Mouse (Mus musculus): ENCODE data around the gene Fut4.

Gene Fut4

DNA sequence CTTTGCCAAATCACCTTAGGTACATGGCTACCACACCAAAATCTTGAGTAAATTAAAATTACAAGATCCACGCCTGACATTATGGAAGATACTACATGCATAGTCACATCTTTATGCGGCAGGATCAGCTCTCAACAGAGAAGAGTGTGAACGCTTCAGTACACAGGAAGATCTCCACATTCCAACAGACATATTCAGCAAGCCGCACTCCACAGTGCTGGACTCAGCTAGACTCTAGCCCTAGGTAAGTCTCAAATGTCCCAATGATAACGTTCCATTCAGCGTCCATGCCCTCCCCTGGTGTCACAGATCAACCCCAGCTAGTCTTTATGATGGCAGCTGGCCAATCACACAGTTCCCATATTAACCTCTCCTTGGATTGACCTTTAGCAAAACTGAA is 26.2 kb downstream of the Fut4 start:
- no peak for DNase-seq (ENCODE audit: low read depth)

- peak; percentile 38 for DNase-seq (ENCODE audit: low read depth)
Measured at GRCm38 (mm10) chr9:14724755-14725420, 27.3 kb downstream of the Fut4 start.

DNA sequence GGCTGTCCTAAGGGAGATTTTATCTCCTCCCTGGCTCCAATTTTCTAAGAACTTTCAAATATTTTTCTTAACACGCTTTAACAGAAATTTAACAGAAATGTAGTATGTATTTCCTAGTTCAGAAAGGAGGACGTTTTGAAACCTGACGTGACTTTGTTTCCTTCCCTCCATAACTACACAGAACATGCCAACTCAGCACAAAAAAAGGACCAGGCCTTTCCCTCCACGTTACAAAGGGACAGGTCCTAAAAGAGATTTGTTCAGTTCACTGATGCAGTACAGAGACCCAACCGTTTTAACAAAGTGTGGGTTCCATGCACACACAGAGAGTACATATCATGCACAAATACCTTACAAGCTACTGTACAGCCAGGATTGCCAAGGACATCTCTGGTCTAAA is 30.6 kb downstream of the Fut4 start:
- no peak for DNase-seq (ENCODE audit: low read depth)

GRCm38 (mm10) chr9:14720384-14720783 is 31.8 kb downstream of the Fut4 start:
- DNase-seq (ENCODE audit: low read depth) = no peak

DNA sequence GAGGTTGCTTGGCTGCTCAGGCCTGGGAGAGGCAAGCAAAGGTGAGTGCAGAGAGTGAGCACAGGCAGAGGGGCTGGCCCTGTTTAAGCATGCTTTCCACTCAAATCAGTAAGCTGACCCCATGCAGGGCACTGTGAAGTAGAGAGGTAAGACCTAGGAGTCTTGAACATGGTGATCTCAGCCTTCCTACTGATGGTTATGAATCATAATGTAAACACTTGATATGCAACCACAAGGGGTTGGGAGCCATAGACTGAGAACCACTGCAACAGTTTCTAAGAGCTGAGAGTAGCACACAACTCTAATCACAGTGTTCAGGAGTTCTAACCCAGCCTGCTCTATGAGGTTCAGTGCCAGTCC is 33.9 kb downstream of the Fut4 start:
- peak; percentile 75 for DNase-seq (ENCODE audit: low read depth)

DNA sequence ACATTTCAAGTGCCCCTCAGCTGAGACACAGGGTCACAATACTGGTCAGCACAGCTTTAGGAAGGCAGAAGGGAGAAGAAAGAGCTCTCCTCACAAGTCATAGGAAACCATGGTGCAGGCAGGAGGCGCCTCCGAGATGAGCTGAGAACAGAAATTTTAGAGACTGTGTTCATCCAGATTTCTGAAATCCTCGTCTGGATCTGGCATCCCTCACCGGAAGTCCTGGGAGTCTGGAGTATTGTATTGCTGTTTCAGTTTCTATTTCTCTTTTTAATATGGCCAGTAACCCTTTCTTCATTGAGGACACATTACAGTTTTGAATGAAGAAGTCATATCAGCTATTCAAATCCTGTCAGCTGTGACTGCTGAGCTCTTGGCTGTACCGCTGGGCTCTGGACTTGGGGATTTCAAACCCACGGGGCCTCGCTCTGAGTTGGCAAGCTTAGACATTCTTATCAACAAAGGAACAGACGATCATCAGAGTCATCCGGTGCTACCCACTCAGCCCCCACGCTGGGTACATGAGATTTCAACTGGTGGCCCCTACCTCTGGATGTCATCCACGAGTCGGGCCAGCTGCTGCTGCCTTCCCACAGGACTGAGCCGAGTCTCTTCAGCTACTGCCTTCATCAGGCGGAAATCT is 34.4 kb downstream of the Fut4 start:
- peak; percentile 47 for DNase-seq (ENCODE audit: low read depth)

DNA sequence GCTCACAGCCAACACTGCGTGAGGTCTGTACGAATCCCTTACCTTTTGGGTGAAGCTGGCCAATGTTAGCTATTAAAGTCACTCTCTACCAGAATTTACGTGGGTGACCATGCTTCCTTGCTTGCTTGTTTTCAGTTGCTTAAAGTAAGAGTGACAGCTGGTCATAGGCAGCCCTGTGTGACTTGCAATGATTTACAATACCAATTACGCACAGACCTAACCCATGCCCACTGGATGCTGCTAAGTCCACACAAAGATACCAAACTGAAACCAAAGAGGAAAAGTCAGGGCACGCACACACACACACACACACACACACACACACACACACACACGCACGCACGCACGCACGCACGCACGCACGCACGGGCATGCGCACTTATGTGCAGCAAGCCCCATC is 36.9 kb downstream of the Fut4 start:
- no peak for DNase-seq (ENCODE audit: low read depth)

DNA sequence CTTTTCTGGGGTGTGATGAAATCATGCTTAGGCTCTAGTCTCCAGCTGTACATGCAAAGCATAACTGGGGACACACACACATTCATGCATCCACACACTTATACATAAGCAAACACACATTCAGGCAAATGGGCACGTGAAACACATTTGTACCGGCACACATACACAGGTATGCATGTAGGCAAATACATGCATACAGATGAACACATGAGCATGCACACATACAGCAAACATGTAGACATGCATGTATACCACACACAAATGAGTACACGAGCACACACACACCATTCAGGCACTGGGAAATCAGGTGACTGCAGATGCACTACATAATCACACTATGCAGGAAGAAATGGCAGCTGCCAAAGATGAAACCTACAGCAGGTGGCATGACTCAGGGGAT is 41.3 kb downstream of the Fut4 start:
- no peak for DNase-seq (ENCODE audit: low read depth)

GRCm38 (mm10) chr9:14705321-14706162 is 46.7 kb downstream of the Fut4 start:
- DNase-seq (ENCODE audit: low read depth) = no peak

- DNase-seq (ENCODE audit: low read depth) = peak; percentile 18
Measured at GRCm38 (mm10) chr9:14700795-14701194, 51.4 kb downstream of the Fut4 start.

DNA sequence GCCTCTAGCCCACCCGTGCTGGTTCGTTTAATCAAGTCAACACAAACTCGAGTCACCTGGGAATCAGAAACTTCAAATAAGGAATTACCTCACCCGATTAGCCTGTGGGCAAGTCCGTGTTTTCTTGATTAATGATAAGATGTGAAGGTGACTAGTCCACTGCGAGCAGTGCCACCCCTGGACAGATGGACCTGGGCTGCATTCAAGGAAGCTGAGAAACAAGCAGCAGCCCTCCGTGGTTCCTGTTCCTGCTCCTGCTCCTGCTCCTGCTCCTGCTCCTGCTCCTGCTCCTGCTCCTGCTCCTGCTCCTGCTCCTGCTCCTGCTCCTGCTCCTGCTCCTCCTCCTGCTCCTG is 52.9 kb downstream of the Fut4 start:
- no peak for DNase-seq (ENCODE audit: low read depth)

DNA sequence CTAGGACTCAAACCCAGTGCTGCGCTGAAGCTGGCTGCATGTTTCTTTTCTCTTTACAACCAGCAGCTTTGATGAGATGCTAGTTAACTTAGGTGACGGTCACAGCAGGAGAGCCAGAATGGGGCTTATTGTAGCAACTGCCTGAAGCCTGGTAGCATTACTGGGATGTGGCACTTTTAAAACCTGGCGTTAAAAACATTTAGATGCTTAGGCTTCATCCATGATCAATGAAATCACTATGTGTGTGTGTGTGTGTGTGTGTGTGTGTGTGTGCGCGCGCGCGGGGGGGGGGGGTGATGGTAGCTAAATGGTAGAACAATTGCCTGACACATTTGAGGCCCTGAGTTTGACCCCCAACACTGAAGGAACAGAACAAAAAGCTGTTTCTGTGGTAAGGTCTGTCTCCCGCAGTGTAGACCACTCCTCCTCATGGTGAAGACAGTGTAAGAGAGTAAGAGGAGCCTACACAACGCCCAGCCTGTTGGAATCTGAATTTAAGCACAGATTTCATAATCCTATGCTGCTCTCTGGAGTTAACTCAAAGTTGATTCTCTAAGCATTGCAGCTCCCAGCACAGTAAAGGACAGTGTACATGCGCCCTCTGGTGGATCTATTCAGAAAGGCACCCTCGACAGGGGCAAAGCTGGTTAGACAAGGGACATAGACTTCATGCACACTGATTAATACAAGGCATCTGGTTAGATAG is 53.5 kb downstream of the Fut4 start:
- peak; percentile 77 for DNase-seq (ENCODE audit: low read depth)

Measured in 416B (cell line).